Mouse (Mus musculus): Measurements from ENCODE around the gene Vmn2r73.
A peak's percentile ranks its signal among the peaks of the same experiment; 100 is the strongest.

Gene Vmn2r73

DNA sequence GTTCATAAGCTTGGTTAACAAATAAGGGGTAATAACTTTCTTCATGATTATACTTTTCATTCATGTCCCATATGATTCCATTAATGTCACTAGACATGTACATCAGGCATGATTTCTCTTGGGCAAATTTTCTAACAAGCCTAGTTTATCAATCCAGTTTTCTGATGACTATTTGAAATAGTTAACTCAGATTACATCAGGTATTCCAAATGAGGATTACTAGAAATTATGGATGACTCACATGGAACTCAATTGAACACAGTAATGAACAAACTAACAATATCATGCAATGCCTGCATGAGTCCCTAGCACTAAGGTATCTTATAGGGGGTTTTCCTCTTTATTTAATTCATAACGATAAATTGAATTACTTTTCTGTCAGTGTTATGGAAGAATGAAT lies at the start of gene Vmn2r73:
TSS of gene Vmn2r73 (minus strand) at position 101 of the 400 bp plus-strand sequence.
- DNase-seq: no peak

DNA sequence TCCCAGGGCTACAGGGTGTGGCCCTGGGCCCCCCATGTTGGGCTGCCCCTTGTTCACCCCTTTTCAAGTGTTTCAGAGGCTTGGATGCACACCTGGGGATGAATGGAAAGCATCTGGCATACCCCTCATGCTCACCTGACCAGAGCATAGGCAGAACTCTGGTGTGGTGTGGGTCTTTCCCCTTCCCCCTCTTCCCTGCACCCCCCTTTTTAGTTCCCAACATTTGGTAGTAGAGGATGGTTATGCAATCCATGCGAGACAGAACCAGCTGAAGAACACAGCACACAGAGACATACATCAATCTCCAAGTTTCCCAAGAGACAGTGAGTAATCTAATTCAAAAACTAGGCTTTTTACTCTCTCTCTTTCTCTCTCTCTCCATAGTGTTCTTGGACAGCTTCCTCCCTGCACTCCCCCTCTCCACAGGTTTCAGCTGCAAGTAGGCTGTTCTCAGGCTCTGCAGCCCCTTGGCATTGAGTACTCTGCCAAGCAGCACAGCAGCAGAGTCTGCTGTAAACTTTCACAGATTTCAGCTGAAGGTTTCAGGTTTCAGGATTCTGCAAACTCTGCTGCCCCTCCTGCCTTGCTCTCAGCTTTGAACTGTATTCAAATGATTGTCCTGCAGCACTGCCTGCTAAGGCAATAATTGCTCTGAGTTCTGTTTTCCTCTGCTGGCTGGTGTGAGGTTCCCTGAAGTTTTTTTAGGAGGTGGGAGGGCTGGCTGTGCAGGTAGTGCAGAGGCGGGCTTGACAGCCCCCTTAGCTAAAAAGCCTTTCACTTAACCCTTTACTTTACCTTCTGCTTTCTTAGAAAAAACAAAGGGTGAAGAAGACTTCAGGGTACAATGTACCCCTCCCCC lies 35.7 kb downstream of the Vmn2r73 start:
- no peak for DNase-seq

DNA sequence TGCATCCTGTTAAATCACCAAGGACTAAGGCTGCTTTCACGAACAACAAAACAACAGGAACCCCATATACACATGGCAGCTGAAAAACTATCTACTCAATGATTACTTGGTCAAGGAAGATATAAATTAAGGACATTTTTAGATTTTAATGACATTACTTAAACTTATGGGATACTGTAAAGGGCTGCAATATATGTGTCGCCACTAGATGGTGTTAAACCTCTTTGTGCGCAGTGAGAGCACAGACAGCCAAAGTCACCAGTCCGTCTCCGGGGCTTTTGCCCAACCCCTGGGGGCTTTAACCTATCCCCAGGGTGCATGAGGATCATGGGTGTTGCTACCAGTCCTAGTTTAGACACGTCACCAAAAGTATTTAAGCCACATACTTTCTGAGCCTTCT lies 58.0 kb downstream of the Vmn2r73 start:
- peak in 1 of 2 experiments; percentile 19 for DNase-seq
